Mouse (Mus musculus) hindbrain, postnatal 0 days (tissue): Measurements from ENCODE around the gene Diras2. TPM values are rescaled to one million over a fixed set of nuclear protein-coding genes. Genes with fewer than 3 reads are reported as not detected.

Experiments
- ATAC-seq: fragments of 200-750 bp; cut with Nextera tagmentation; 2 replicates; pipeline ENCODE4 v1.8.0; 2017; ENCODE audit warnings: mild to moderate bottlenecking, moderate TSS enrichment, moderate library complexity
- DNase-seq: peaks from one replicate; pipeline ENCODE4 v3.0.0-alpha.2; 2015; ENCODE audit warnings: low spot score
- H3K27ac ChIP-seq: fragments of 300-500 bp; sonication (generic); 2 replicates; pipeline ENCODE4 v1.5.1; 2014; ENCODE audit warnings: mild to moderate bottlenecking
- H3K27me3 ChIP-seq: fragments of 300-500 bp; sonication (generic); 2 replicates; pipeline ENCODE4 v1.6.1; 2014; ENCODE audit warnings: low read length, mixed read lengths; ENCODE audit not compliant: insufficient read depth
- H3K36me3 ChIP-seq: fragments of 300-500 bp; sonication (generic); 2 replicates; pipeline ENCODE4 v1.6.1; 2014; ENCODE audit warnings: low read length, mixed read lengths; ENCODE audit not compliant: insufficient read depth
- H3K4me1 ChIP-seq: fragments of 300-500 bp; sonication (generic); 2 replicates; pipeline ENCODE4 v1.6.1; 2014; ENCODE audit warnings: antibody characterized with exemption, low read length, mixed read lengths; ENCODE audit not compliant: insufficient read depth
- H3K4me2 ChIP-seq: fragments of 300-500 bp; sonication (generic); 2 replicates; pipeline ENCODE4 v1.6.1; 2014; ENCODE audit warnings: low read depth, mild to moderate bottlenecking, low read length, moderate library complexity, mixed read lengths
- H3K4me3 ChIP-seq: fragments of 300-500 bp; sonication (generic); 2 replicates; pipeline ENCODE4 v1.5.1; 2014; ENCODE audit warnings: low read length
- H3K9ac ChIP-seq: fragments of 300-500 bp; sonication (generic); replicated peaks from 2 replicates; pipeline ENCODE4 v1.6.1; 2014; ENCODE audit warnings: mild to moderate bottlenecking, low read length, moderate library complexity, mixed read lengths
- H3K9me3 ChIP-seq: fragments of 300-500 bp; sonication (generic); 2 replicates; pipeline ENCODE4 v1.6.1; 2016; ENCODE audit warnings: low read length, mixed read lengths
- CTCF ChIP-seq: IDR thresholded peaks from 2 replicates; pipeline ENCODE4 v1.5.1; 2016; ENCODE audit warnings: antibody characterized with exemption, control low read depth, low read depth
- WGBS: fragments of 180-500 bp; shearing (Covaris S2); extraction: QIAGEN DNeasy Blood & Tissue Kit; methylation state at CpG from one replicate; pipeline ENCODE4 v1.1.7; 2014; 5-methylcytosine and 5-hydroxymethylcytosine counted together
- polyA plus RNA-seq: library from polyadenylated mRNA; unstranded; fragments of >200 nt; fragmentation: Nextera tagmentation; extraction: Ambion mirVana; gene quantifications from 2 replicates; pipeline ENCODE4 v1.2.1, GENCODE M21; 2015
- total RNA-seq: library from RNA; depleted of rRNA; stranded (reverse); fragments of >200 nt; gene quantifications from 2 replicates; pipeline ENCODE4 v1.2.3, GENCODE M21; 2014

Diras2 gene
- total and polyA plus RNA-seq, 2 experiments from 2014 or later = 7.9 to 64.5 TPM

GRCm38 (mm10) chr13:52566188-52566760 lies 35.2 kb upstream of the Diras2 start:
- 92% methylated on average over 9 of the region's 9 CpGs for WGBS
- DNase-seq = no peak
- ATAC-seq = no peak

GRCm38 (mm10) chr13:52565103-52565739 lies 34.1 kb upstream of the Diras2 start:
- DNase-seq = peak; percentile 74
- peak; percentile 68 for TF ChIP-seq CTCF
- 56% methylated on average over 18 of the region's 18 CpGs for WGBS

More at GRCm38 (mm10) chr13:52566188-52566760, 35.2 kb upstream of the Diras2 start:
- Histone ChIP-seq H3K4me2 (no peak overlapping the region), H3K9ac (no peak overlapping the region), H3K9me3 (no peaks in the 10 kb centered on the region), H3K4me1 (0 out of 2 replicates have a peak, but pooled peaks cover 3% of the 10 kb centered on the region), H3K27me3 (no peaks in the 10 kb centered on the region), H3K27ac (no peak overlapping the region), H3K36me3 (no peaks in the 10 kb centered on the region), H3K4me3 (no peak overlapping the region)
- TF ChIP-seq CTCF = no peak

DNA sequence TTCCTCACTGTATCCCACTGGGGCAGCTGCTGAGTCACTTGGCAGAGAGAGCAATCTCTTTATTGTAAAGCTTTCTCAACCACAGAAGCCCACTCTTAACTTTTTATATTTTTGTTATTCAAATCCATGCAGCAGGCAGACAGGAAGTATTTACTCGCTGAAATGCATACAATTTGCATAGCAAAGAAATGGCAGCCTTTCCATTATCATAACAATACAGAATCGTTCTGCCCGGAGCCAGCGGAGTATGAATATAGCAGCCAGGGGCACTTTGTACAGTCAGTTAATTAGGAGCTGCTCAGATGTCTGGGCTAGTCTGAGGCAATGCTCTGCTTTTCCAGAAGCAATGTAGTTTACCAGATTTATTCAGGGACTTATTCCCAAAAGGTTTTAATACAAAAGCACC lies 31.1 kb upstream of the Diras2 start:
- no peaks in the 10 kb centered on the region for H3K9me3 ChIP-seq
- H3K4me2 ChIP-seq = no peak overlapping the region
- H3K27ac ChIP-seq = no peak overlapping the region
- peak; percentile 60; the same call in 1 of the 2 replicates for ATAC-seq
- peak; percentile 61 for DNase-seq
- H3K27me3 ChIP-seq = no peaks in the 10 kb centered on the region
- 0 out of 2 replicates have a peak, but pooled peaks cover 6% of the 10 kb centered on the region for H3K4me1 ChIP-seq
- no peak for TF ChIP-seq CTCF
- 16% methylated on average over 4 of the region's 4 CpGs for WGBS
- no peak overlapping the region for H3K4me3 ChIP-seq
- no peak overlapping the region for H3K9ac ChIP-seq
- H3K36me3 ChIP-seq = no peaks in the 10 kb centered on the region

More at GRCm38 (mm10) chr13:52565103-52565739, 34.1 kb upstream of the Diras2 start:
- Histone ChIP-seq H3K27me3 (no peaks in the 10 kb centered on the region), H3K9ac (no peak overlapping the region), H3K4me3 (no peak overlapping the region), H3K4me2 (no peak overlapping the region), H3K36me3 (no peaks in the 10 kb centered on the region), H3K9me3 (no peaks in the 10 kb centered on the region), H3K4me1 (0 out of 2 replicates have a peak, but pooled peaks cover 6% of the 10 kb centered on the region), H3K27ac (no peak overlapping the region; the same call in 1 of the 2 replicates)
- ATAC-seq = peak; percentile 76

- no peaks in the 10 kb centered on the region for H3K27me3 ChIP-seq
- TF ChIP-seq CTCF = no peak
- H3K36me3 ChIP-seq = no peaks in the 10 kb centered on the region
- ATAC-seq (no peak), DNase-seq (no peak)
- no peak overlapping the region for H3K27ac ChIP-seq
- no peak overlapping the region for H3K4me3 ChIP-seq
- 57% methylated on average over 8 of the region's 8 CpGs for WGBS
- no peak overlapping the region for H3K4me2 ChIP-seq
- H3K4me1 ChIP-seq = 0 out of 2 replicates have a peak, but pooled peaks cover 6% of the 10 kb centered on the region
- no peak overlapping the region for H3K9ac ChIP-seq
- H3K9me3 ChIP-seq = no peaks in the 10 kb centered on the region
Observed at GRCm38 (mm10) chr13:52561367-52562165, 30.5 kb upstream of the Diras2 start.

GRCm38 (mm10) chr13:52557421-52557820 lies 26.3 kb upstream of the Diras2 start:
- H3K9ac ChIP-seq = no peak overlapping the region
- 0 out of 2 replicates have a peak, but pooled peaks cover 6% of the 10 kb centered on the region for H3K4me1 ChIP-seq
- H3K4me3 ChIP-seq = no peak overlapping the region
- 59% methylated on average over 7 of the region's 7 CpGs for WGBS
- no peak overlapping the region for H3K4me2 ChIP-seq
- DNase-seq = no peak
- H3K27ac ChIP-seq = no peak overlapping the region
- no peak for ATAC-seq
- H3K9me3 ChIP-seq = no peaks in the 10 kb centered on the region
- no peak for TF ChIP-seq CTCF
- H3K27me3 ChIP-seq = no peaks in the 10 kb centered on the region
- no peaks in the 10 kb centered on the region for H3K36me3 ChIP-seq

DNA sequence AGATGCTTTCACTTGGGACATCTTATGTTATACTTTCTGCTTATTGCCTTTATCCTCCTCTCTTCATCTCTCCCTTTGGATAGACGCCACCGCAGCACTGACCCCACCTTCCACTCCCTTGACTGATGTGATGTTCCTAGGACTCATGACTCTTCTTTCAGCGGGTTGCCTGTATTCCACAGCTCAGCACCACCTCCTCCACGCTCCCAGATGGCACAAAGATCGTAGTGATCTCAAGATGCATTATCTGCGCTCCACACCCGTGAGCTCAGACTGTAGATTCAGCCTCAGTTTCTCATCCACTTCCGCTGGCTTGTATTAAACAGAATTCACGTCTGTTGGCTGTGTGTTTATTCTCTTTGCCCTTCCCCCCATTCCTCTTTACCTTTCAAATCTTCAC lies 23.6 kb upstream of the Diras2 start:
- H3K9me3 ChIP-seq = no peaks in the 10 kb centered on the region
- H3K27me3 ChIP-seq = no peaks in the 10 kb centered on the region
- WGBS = 89% methylated on average over 9 of the region's 9 CpGs
- no peak overlapping the region for H3K27ac ChIP-seq
- TF ChIP-seq CTCF = no peak
- no peaks in the 10 kb centered on the region for H3K36me3 ChIP-seq
- no peak for ATAC-seq
- no peak overlapping the region for H3K9ac ChIP-seq
- no peaks in the 10 kb centered on the region for H3K4me1 ChIP-seq
- no peak overlapping the region for H3K4me2 ChIP-seq
- DNase-seq = no peak
- H3K4me3 ChIP-seq = no peak overlapping the region
